Mouse (Mus musculus) 3T3-L1 (cell line): ENCODE measurements around the gene Zfp78.
A peak's percentile ranks its signal among the peaks of the same experiment; 100 is the strongest.
"Not testable (repeated sequence)": the region's sequence is repeated elsewhere in the genome, so short reads cannot be mapped to it uniquely, and the experiment has no call there.

Experiments used
- DNase-seq: peaks from one replicate; pipeline ENCODE4 v3.0.0-alpha.2; 2015; ENCODE audit warnings: low read depth, low spot score

Zfp78 gene

DNA sequence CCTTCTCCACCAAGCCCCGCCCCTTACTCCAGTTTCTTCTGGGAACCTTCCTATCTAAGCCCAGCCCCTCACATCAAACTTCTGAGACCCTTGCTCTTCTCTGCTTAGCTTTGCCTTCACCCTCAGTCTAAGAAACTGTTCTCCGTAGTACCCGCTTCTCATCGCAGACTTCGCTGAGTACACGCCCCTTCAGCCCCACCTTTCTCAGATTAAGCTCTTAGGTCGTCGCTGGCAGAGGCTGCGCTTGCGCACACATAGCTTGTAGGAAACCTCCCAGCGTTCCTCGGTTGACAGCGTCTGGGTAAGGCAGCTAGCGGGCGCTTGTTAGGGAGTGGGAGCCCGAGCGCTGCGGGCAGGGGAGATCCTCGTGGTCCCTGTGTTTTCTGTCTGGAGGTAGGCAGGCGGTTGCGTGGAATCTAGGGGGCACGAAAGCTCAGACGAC, at the start of gene Zfp78:
Gene Zfp78 (plus strand): TSS at position 234 of the 442 bp plus-strand sequence.
- peak; percentile 92 for DNase-seq

DNA sequence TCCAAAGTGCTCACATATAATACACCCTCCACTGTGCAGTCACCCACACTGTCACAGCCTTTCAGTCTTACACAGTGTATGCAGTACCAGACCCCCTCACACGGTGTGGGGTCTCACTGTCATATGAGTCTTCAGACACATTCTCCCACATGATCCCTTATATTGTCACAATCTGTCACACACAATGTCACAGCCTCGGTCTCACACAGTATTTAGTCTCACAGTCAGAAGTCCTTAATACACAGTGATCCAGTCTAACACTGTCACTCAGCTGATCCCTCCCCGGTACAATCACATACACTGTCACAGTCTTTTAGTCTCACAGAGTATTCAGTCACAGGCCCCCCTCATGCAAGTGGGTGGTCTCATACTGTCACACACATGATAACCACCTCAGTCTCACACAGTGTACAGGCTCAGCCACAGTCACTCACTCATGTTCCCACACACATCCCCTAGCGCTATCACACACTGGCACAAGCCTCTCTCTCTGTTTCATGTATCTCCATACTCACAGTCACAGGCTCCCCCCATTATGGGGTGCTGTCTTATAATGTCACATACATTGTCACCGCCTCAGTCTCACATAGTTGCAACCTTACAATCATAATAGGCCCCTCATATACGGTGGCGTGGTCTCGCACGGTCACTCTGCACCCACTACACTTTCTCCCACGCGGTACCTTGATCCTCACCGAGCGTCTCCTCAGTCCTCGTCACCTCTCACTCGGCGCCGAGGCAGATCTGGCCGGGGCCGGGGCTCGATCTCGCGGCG, 32.4 kb upstream of the Zfp78 start:
- DNase-seq, result peak; percentile 13

DNA sequence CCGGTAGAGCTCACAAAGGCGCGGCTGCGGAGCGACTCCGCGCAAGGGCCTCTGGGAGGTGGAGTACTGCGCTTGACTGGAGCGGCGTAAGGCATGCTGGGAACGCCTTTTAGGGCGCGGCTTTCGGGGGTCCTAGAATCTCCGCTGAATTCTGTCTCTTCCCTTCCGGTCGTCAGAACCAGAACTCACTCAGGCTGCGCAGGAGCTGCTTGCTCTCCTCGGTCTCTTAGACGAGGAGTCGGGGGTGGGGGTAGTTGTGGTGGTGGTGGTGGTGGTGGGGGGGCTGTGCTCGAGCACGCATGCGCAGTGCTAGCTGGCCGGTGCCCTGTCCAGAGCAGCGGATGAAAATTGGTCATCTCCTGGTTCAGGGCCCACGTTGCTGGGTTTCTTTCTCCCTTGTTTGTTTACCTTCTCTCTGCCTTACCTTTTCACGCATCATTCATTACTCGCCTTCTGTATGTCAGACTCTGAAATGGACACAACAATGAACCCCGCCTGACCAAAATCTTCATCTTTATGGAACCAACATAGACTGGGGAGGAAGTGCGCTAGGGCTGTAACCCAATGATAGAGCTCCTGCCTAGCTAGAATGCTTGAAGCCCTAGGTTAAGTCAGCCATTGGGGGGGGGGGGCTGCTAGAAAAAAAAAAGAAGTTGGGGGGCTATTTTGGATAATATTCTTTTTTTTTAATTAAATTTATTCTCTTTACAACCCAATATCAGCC, 31.7 kb upstream of the Zfp78 start, which contains the start of gene Zfp583:
Gene Zfp583 (minus strand): TSS at position 53 of the 724 bp plus-strand sequence.
- peak; percentile 77 for DNase-seq

DNA sequence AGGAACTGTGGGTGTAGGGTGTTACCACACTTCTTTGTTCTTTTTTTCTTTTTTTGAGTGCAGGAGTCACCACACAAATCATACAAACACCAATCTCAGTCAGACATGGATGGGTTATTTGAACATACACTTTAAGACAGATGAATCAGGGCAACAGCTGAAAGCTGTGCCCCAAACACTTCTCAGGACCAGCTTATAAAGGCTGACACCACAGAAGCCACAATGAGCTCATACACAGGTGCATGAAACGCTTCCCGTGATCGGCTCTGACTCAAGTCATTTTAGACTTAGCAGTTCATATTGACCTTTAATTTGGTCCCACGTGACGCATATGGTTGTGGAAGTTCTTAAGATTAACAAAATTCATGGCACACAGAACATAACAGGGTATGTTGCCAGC, 23.2 kb upstream of the Zfp78 start:
- DNase-seq, result no peak

DNA sequence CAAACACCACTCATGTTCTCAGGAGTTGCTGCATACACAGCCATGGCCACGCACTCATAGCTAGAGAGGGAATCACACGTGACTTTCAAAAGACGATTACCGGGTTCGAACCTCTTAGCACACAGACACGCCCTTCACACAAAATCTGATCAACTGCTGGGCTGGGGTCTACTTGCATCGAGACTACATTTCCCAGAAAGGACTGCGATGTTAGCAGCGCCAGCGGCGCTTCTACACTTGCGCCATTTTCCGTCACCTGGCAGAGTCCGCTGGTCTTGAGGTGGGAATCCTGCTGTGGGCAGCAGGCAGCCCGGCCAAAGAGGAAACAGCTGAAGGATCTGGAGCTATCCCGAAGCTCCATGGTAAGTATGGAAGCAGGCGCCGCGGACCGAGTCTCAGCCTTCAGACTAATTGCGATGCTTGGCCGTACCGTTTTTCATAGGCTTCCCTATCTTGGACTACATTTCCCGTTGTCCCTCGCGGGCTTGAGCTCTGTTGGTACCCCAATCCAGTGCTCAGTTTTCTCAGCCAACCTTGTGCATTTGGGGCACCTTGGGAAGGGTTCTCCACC, 19.5 kb upstream of the Zfp78 start, which contains the start of gene Gm3854:
Gene Gm3854 (plus strand): TSS at position 259 of the 571 bp plus-strand sequence.
- DNase-seq, result no peak

DNA sequence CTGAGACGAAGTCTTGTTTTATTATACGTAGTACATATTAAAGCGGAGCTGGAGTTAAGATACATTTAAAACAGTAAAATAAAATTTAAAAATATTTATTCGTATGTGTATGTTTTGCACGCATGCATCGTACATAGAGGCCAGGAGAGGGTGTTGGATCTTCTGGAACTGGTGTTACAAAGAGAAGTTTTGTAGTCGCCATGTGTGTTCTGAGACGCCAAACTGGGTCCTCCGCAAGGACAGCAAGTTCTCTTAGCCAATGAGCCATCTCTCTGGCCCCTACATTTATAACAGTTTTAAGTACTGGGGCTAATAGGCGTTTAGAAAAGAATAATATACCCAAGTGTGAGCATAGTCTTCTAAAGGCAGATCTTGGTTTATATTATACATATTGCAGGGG, 19.0 kb upstream of the Zfp78 start:
- DNase-seq, result no peak

DNA sequence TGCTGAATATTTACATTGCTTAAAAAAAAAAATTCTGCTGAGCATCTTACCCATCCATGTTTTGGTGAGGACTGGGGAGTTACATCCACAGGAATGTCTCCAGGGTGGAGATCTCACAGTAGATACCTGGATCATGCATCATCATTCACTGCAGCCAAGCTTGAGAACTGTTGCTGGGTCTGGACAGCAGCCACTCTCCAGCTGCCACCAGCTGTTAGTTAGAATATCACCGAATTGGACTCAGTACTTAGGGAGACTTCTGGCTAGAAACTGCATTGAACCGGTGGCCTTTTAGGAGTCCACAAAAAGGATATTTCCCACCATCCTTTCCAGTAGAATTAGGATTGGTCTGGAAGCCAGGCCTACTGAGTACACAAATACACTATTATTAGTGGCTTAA, 5.0 kb upstream of the Zfp78 start:
- DNase-seq, result no peak

DNA sequence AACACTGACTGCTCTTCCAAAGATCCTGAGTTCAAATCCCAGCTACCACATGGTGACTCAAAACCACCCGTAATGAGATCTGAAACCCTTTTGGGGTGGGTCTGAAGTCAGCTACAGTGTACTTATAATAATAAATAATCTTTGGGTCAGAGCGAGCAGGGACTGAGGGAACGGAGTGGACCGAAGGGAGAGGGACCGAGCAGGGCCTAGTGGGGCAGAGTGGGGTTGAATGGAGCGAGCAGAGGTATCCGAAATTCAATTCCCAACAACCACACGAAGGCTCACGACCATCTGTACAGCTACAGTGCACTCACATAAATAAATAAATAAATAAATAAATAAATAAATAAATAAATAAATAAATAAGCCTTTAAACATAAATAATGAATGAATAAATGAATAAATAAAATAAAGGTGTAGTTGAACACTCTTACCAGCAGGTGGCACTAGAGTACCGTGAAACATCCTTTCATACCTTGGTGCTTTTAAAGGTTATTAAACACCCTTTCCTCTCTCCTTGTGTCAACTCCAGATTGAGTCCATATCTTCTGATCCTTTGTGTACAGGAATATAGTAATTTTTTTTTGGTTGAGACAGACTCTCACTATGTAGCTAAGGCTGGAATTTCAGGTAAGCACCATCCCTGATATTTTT, 4.0 kb upstream of the Zfp78 start:
- peak; percentile 79 for DNase-seq

DNA sequence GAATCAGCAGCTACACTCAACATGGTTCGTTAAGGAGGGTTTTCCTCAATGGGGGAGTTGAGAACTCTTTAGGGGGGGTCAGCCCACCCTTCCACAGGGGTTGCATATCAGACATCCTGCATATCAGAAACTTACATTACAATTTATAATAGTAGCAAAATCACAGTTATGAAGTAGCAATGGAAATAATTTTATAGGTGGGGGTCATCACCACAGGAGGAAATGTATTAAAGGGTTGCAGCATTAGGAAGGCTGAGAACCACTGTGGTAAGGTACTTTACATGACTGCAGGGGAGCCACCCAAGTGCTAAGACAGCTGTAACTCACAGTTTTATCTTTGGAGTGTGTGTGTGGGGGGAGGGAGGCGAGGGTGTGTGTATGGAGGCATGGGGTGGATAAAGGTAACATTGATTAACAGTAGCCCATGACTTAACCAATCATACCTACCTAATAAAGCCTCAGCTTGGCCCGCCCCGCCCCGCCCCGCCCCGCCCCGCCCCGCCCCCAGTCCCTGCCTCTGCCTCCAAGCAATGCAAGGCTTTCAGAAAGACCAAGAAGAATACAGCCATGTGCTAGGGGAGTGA, 2.5 kb upstream of the Zfp78 start:
- DNase-seq, result no peak

DNA sequence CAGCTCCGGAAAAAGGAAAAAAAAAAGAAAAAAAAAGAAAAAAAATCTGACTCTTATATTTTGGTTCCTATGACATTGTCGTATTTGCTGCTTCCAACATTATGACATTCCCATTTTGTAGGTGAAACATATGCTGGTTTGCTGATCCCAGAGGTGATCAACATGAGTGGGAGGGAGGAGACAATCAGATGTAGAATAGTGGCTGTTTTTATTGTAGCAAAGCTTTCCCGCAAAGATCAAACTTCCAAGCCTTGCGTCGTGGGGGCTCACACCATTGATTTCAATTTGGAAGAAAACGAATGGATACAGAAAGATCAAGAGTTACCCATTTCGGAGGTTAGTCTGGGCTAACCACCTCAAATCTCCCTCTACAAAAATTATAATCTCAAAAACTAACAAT, 1.3 kb upstream of the Zfp78 start:
- no peak for DNase-seq

DNA sequence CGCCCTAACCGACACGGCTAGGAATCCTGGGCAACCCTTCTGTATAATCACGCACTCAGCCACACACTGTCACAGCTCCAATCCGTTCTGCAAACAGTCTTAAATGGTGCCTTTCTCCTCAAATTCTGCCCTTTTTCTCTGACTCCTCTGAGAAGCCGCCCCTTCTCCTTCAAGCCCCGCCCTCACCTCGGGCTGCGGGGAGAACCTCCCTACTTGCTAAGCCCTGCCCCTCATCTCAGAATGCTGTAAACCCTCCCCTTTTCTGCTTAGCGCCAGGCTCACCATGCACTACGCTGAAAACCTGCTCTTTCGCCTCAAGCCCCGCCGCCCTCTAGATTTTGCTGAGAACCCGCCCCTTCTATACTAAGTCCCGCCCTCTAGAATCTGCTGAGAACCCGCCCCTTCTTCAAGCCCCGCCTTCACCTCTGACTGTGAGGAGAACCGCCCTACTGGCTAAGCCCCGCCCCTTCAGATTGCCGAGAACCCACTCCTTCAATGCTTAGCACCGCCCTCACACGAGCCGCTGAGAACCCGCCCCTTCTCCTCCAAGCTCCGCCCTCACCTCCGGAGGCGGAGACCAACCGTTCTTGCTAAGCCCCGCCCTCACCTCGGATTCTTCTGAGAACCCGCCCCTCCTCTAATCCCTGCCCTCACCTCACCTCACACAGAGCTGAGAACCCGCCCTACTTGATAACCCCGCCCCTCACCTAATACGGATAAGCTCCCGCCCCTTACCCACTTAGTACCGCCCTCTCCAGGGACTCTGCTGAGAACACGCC, 623 bp upstream of the Zfp78 start:
- peak; percentile 98 for DNase-seq

DNA sequence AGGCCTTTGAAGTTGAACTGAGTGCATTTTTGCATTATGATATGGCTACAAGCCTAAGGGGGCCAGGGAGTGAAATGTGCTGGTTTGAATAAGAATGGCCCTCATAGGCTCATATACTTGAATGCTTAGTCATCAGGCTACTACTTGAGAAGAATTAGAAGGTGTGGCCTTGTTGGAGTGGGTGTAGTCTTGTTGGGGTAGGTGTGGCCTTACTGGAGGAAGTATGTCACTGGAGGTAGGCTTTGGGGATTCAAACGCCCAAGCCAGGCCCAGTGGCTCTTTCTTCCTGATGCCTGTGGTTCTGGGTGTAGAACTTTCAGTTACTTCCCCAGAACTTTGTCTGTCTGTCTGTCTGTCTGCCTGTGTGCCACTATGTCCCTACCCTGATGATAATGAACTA, 1.7 kb downstream of the Zfp78 start:
- peak; percentile 61 for DNase-seq

DNA sequence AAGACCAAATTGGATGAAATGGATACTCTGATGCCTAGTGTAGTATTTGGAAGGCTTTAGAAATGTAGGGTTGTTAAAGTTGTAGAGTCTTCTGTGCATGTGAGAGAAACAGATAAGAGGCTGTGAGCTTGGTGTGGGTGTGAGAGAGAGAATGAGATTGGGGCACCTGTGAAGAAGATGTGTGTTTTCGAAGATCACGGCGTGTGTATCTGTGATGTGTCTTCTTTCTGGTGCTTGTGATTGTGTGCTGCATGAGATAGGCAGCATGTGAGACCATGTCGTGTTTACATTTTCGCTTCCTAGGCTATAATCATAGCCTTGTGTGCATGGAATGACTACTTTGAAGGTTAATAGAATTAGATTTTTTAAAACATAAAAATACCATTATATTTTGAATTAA, 4.1 kb downstream of the Zfp78 start:
- no peak for DNase-seq

DNA sequence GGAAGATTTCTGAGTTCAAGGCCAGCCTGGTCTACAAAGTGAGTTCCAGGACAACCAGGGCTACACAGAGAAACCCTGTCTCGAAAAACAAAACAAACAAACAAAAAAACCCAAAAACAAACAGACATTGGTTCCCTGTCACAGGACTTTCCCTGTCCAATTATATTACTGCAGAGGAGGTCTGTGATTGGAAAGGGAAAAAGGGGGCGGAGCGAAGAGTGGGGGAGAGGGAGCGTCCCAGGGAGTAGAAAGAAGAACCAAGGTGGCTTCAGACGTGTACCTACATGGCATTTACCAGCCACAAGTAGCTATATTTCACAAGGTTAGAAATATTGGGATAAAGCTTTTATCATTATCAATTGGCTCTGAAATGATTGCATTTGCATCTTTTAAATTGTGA, 5.1 kb downstream of the Zfp78 start:
- not testable (repeated sequence) for DNase-seq

DNA sequence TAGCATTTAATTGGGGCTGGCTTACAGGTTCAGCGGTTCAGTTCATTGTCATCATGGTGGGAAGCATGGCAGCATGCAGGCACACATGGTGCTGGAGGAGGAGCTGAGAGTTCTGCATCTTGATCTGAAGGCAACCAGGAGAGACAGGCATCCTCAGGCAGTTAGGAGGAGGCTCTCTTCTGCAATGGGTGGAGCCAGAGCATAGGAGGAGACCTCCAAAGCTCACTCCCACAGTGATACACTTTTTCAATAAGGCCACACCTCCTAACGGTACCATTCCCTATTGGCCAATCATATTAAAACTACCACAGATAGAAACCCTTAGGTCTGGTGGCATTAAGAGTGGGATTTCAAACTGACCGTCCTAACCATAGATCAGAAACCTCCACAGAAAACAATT, 6.4 kb downstream of the Zfp78 start:
- DNase-seq, result no peak

DNA sequence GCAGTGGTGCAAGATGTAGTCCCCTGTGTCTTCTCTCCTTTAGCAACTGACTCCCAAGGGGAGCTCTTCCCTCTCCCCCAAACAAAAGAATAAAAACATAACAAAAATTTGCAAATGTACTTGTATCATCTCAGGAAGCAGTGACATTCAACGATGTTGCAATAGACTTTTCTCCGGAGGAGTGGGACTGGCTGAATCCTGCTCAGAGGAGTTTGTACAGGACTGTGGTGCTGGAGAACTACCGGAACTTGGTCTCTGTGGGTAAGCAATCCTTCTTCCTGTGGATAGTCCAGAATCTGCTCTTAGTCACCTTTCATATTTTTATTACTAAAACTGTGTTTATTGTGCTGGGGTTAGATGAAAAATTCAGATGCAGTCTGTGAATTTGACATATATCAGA, 9.9 kb downstream of the Zfp78 start:
- DNase-seq, result no peak

DNA sequence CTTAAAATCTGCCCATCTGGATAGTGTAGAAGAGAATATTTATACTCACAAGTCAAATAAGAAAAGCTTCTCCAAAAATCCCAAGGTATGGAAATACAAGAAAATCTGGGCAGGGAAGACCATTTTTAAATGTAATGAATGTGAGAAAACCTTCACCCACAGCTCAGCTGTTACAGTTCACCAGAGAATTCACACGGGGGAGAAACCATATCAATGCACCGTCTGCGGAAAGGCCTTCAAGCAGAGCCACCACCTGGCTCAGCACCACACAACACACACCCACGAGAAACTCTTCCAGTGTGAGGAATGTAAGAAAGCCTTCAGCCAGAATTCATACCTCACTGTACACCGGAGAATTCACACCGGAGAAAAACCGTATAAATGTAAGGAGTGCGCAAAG, 15.4 kb downstream of the Zfp78 start:
- no peak for DNase-seq

DNA sequence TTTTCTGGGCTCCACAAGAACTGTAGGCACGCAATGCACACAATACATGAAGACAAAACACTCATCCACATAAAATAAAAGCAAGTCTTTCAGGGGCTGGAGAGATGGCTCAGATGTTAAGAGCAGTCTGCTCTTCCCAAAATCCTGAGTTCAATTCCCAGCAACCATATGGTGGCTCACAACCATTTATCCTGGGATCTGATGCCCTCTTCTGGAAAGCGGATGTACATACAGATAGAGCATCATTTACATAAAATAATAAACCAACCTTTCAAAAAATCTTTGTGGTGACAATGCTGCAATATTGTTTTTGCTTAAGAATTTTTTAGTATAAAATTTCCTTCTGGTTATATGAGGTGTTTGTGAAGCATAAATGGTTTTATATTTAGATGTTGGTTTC, 18.4 kb downstream of the Zfp78 start:
- DNase-seq, result peak; percentile 27

DNA sequence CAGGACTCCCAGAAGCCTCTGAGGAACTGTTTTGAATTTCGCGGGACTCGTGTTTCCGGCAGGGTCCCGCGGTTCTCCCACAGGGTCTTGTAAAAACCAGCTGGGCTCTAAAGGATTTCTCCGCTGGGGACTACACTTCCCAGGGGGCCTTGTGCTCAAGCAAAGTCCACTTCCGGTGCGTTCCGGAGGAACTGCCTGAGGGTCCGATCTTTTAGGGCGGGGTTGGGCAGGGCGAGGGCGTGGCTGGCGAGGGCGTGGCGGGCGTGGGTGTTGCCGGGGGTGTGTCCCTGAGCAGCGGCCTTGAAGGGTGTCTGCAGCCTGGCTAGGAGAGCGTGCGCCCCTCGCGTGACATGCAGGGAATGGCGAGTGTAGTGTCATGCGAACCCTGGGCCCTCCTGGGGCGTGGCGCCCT, 20.0 kb downstream of the Zfp78 start, which contains the start of gene Zfp28:
Gene Zfp28 (plus strand): TSS at position 252 of the 412 bp plus-strand sequence.
- DNase-seq, result peak; percentile 93

DNA sequence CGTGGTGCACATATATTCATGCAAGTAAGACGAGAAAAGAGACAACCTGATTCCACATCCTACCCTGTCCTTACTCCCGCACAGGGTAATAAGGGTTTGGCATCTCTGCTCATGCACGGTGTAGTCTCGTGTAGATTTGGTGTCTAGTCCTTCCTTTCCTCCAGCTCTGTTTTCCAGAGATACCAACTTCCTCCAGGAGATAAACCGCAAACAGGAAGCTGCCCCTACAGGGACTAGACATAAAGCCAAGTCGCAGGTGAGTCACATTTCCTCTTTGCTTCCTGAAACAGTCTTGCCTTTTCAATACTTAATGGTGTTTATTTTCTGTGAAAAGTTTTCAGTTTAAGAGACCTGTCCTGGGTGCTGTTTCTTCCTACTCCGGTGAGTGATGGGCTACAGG, 20.9 kb downstream of the Zfp78 start:
- DNase-seq, result peak; percentile 7

DNA sequence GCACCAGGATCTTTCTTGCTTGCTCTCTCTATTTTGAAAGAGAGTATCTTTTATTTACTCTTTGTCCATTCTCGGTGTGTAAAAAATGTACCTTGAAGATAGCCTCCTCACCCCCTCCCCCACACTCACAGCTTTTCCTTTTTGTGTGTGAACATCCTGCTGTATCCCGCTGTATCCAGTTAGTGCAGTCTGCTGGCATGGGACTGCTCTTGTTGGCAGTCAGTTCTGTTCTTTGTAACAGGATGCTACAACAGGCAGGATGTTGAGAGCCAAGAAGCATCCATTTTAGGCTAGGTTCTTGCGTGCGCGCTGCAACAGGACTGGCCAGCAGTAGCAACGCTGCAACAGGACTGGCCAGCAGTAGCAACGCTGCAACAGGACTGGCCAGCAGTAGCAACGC, 23.9 kb downstream of the Zfp78 start:
- no peak for DNase-seq
